Mouse (Mus musculus): ENCODE results near the gene Lrp1. TPM values are rescaled to one million over a fixed set of nuclear protein-coding genes. Genes with fewer than 3 reads are reported as not detected.

The Lrp1 gene
- polyA plus RNA-seq (2012; fragmentation: generic; extraction: Trizol), result 100 to 1,000 TPM in 1 of 2 experiments, 10 to 100 TPM in 1; 76.0 to 618 TPM

DNA sequence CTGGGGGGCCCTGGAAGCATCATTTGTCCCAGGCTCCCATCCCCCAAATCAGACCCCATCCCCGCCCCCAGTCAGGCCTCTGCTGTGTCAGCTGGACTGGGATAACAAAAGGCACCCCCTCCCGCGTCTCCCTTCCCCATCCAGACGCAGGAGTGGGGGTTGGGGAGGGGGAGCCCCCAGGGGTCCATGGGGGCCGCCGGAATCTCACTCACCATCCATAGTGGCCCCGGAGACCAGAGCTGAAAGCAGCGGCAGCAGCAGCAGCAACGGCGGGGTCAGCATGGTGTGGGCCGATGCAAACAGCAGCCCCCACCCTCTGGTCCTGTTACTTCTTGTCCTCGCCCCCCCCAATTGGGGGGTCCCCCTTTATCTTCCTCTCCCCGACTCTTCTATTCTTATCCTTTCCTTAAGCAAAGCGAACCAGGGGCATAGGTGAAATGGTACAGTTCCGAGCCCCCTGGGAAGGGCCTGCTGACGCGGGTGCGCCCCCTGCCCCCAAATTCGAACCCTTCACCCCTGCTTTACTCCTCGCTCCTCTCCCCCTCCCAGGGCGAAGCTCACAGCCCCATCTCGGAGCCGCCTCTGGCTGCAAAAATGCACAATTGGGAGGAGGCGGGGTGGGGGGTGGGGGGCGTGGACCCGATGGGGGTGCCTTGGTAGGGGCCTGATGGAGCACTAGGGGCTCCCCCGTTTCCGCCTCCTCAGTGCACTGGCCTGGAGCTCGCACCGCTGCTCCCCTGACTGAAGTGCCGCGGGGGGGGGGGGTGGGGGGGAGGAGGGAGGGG lies at the start of gene Lrp1:
Lrp1 (minus strand) TSS at position 743 of the 785 bp plus-strand sequence.

GRCm38 (mm10) chr10:127668093-127669050 lies 47.4 kb upstream of the Lrp1 start, which contains the start of gene Nab2:
Nab2 (minus strand) TSS chr10:127668568.

DNA sequence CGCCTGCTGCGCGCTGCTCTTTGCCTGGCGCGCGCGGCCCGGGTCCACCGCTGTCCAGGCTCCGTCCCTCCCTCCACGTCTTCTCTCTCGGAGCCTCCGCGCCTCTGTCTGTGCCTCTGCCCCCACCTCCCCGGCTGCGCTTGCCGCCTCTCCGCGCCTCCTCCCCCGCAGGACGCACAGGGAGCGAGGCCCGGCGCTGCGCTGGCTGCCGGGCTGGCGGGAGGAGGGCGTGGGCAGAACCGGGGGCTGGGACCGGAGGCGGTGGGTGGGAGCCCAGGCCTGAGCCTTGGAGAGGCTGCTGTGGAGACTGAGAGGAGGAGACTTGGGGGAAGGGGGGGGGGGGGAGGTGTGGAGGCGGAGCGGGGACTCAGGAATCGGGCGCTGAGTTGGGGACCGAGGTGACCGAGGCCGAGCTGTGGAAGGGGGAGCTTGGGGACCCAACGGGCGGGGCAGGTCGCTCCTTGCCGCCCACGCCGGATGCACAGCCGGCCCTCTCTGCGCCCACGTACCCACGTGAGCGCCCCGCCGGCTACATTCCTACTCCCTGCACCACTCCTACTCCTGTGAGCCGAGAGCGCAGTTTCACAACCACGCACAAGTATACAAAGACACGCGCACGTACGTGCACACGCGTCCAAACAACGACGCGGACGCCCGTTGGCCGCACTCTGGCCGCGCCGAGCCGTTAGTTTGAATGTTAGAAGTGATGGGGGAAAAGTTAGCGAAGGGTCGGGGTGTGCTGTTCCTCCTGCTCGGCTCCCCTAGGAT lies 45.7 kb upstream of the Lrp1 start, which contains the start of gene Nemp1:
Nemp1 (plus strand) TSS at position 401 of the 768 bp plus-strand sequence.

GRCm38 (mm10) chr10:127642772-127643552 lies 22.0 kb upstream of the Lrp1 start, which contains the start of gene Stat6:
Stat6 (plus strand) TSS chr10:127642986.

DNA sequence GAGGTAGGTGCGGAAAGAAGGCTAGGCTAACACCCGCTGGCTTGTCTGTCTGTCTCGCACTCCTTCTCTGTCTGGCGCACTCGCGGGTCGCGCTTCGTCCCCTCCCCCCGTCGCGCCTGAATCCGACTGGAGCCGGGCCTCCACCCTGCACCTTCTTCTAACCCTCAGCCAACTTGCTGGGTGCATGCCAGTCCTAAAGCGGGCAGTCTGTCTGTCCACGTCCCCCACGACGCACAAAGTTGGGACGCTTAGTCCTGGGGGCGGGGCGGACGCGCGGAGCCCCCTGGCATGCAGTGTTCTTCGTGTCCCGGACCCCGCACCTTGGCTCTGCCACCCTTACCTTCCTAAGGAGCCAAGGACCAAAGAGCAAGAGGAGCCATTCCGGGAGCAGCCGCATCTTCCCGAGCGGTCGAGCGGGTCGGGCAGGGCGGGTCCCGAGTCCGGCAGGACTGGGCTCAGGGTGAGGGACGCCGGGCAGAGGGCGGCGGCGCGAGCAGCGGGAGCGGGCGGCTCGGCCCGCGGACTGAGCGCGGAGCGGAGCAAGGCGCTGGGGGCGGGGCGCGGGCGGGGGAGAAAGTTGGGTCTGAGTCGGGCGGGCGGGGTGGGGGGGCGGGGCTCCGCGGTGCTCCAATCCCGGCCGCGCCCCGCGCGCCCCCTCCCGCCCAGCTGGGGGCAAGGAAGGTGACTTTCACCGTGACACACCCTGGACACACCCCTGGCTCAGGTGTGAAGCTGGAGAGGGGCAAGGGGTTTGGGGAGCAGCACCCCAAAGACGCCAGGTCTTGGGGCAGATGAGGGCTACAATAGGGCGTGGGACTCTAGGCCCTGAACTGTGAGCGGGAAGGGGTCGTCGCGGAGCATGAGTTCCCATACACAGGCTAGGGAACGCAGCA lies 86.7 kb downstream of the Lrp1 start, which contains the start of gene Nxph4:
Nxph4 (minus strand) TSS at position 524 of the 893 bp plus-strand sequence.

GRCm38 (mm10) chr10:127522088-127522581 lies 98.8 kb downstream of the Lrp1 start, which contains the start of gene Shmt2:
Shmt2 (minus strand) TSS chr10:127522444.

DNA sequence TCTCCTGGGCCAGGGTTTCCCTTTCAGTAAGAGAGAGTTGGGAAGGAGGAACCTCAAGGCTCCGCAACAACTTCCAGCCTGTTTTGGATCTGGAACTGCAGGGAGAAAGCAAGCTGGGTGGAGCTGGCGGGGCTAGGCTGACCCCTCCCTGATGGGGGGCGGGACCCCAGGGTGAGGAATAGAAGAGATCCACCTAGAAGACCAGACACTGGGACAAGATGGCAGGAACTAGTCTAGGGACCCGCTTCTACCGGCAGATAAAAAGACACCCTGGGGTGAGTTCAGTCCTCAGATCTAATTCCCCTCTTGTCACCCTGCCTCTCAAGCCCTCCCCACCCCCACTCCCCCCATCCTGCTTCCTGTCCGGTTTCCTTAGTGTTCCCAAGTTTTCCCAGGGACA lies 106.2 kb downstream of the Lrp1 start, which contains the start of gene Ndufa4l2:
Ndufa4l2 (plus strand) TSS at position 204 of the 400 bp plus-strand sequence.

DNA sequence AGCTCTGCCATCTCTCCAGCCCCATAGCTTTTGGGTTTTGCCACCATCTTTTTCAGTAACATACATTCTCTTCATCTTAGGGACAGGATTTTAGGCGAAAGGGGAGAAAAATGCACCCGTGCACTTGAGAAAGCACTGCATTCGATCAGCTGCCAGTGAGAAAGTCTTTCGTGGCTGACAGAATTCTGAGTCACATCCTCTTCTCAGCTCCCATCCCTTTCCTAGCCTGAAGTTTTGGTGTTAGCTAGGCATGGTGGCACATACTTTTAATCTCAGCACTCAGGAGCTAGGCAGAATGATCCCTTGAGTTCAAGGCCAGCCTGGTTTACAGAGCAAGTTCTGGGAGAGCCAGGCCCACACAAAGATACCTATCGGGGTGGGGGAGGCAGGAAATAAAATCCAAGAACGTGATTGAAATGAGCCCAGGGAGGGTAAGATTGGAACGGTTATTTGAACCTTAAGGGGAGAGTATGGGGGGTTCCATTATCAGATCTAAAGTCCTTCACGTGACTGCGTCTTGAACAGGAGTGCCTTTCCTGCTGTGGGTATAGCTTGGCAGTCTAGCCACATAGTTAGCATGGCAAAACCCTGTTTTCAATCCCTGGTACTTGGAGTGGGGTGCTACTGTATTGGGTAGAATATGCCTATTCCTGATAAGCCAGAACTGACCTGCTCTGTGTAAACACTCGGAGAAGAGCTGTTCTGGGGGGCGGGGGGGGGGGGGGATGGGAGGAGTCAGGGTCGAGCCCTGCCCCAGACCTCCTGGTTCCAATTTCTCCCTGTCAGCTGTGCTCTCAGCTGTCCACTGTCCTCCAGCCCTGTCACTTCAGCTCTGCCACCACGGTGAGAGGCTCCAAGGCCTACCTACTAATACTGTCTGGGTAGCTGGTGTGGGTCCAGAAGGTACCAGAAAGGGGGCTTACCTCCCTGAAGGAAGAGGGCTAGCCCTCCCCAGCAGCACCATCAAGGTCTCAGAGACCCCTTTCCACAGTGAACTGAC lies 119.8 kb downstream of the Lrp1 start, which contains the start of gene Stac3:
Stac3 (plus strand) TSS at position 793 of the 1,000 bp plus-strand sequence.

Other genes starting within 250 kb of the Lrp1 start
- gene R3hdm2, start 240.8 kb downstream of the Lrp1 start, polyA plus RNA-seq (2012; fragmentation: generic; extraction: Trizol), result 10 to 100 TPM; 16.7 to 63.5 TPM
- 1 to 10 TPM in 1 of 2 experiments, under 1 TPM in 1; 0.35 to 1.3 TPM for gene Stac3, start 119.5 kb downstream of the Lrp1 start, polyA plus RNA-seq (2012; fragmentation: generic; extraction: Trizol)
- gene Ndufa4l2, start 106.2 kb downstream of the Lrp1 start, polyA plus RNA-seq (2012; fragmentation: generic; extraction: Trizol), result under 1 TPM; 0.23 to 0.73 TPM
- 100 to 1,000 TPM in 1 of 2 experiments, 10 to 100 TPM in 1; 59.7 to 274 TPM for gene Shmt2, start 98.7 kb downstream of the Lrp1 start, polyA plus RNA-seq (2012; fragmentation: generic; extraction: Trizol)
- 1 to 10 TPM; 1.7 to 2.9 TPM for gene Nxph4, start 86.6 kb downstream of the Lrp1 start, polyA plus RNA-seq (2012; fragmentation: generic; extraction: Trizol)
- gene Stat6, start 21.8 kb upstream of the Lrp1 start, polyA plus RNA-seq (2012; fragmentation: generic; extraction: Trizol), result 10 to 100 TPM; 24.6 to 55.2 TPM
- 1 to 10 TPM; 2.0 to 8.1 TPM for gene Nemp1, start 45.8 kb upstream of the Lrp1 start, polyA plus RNA-seq (2012; fragmentation: generic; extraction: Trizol)
- gene Nab2, start 47.4 kb upstream of the Lrp1 start, polyA plus RNA-seq (2012; fragmentation: generic; extraction: Trizol), result 10 to 100 TPM; 29.5 to 92.6 TPM
- under 1 TPM; 0.15 to 0.47 TPM for gene Myo1a, start 84.0 kb upstream of the Lrp1 start, polyA plus RNA-seq (2012; fragmentation: generic; extraction: Trizol)
- not detected for gene Tac2, start 103.3 kb upstream of the Lrp1 start, polyA plus RNA-seq (2012; fragmentation: generic; extraction: Trizol)
- 1 to 10 TPM in 1 of 2 experiments, under 1 TPM in 1; 0.61 to 3.7 TPM for gene Zbtb39, start 118.4 kb upstream of the Lrp1 start, polyA plus RNA-seq (2012; fragmentation: generic; extraction: Trizol)
- gene Gpr182, start 130.6 kb upstream of the Lrp1 start, polyA plus RNA-seq (2012; fragmentation: generic; extraction: Trizol), result under 1 TPM; 0.05 to 0.27 TPM
- under 1 TPM; 0.01 to 0.04 TPM for gene Rdh1, start 138.6 kb upstream of the Lrp1 start, polyA plus RNA-seq (2012; fragmentation: generic; extraction: Trizol)
- gene Rdh16f1, start 138.6 kb upstream of the Lrp1 start, polyA plus RNA-seq (2012; fragmentation: generic; extraction: Trizol), result under 1 TPM in 1 of 2 experiments, not detected in 1; 0.04 TPM
- gene Rdh9, start 155.2 kb upstream of the Lrp1 start, polyA plus RNA-seq (2012; fragmentation: generic; extraction: Trizol), result under 1 TPM; 0.04 to 0.34 TPM
- not detected for gene Rdh16, start 180.0 kb upstream of the Lrp1 start, polyA plus RNA-seq (2012; fragmentation: generic; extraction: Trizol)
- gene Rdh19, start 228.8 kb upstream of the Lrp1 start, polyA plus RNA-seq (2012; fragmentation: generic; extraction: Trizol), result not detected
- under 1 TPM in 1 of 2 experiments, not detected in 1; 0.02 TPM for gene Rdh16f2, start 245.3 kb upstream of the Lrp1 start, polyA plus RNA-seq (2012; fragmentation: generic; extraction: Trizol)

Data from C3H10T1/2 (cell line).